Mouse (Mus musculus) forebrain, embryonic 12.5 days (tissue): Measurements from ENCODE around the gene Greb1. TPM values are rescaled to one million over a fixed set of nuclear protein-coding genes. Genes with fewer than 3 reads are reported as not detected.

Experiments used
- ATAC-seq: fragments of 200-750 bp; cut with Nextera tagmentation; 2 replicates; pipeline ENCODE4 v1.8.0; 2017; ENCODE audit warnings: moderate TSS enrichment; ENCODE audit not compliant: low FRiP score
- H3K27ac ChIP-seq: fragments of 300-500 bp; sonication (generic); 2 replicates; pipeline ENCODE4 v1.5.1; 2016; ENCODE audit warnings: mild to moderate bottlenecking
- H3K27me3 ChIP-seq: fragments of 300-500 bp; sonication (generic); 2 replicates; pipeline ENCODE4 v1.6.1; 2016; ENCODE audit warnings: mild to moderate bottlenecking
- H3K36me3 ChIP-seq: fragments of 300-500 bp; sonication (generic); replicated peaks from 2 replicates; pipeline ENCODE4 v1.6.1; 2016; ENCODE audit warnings: mild to moderate bottlenecking
- H3K4me1 ChIP-seq: fragments of 300-500 bp; sonication (generic); 2 replicates; pipeline ENCODE4 v1.6.1; 2016
- H3K4me2 ChIP-seq: fragments of 300-500 bp; sonication (generic); 2 replicates; pipeline ENCODE4 v1.6.1; 2016; ENCODE audit warnings: mild to moderate bottlenecking, moderate library complexity
- H3K4me3 ChIP-seq: fragments of 300-500 bp; sonication (generic); replicated peaks from 2 replicates; pipeline ENCODE4 v1.5.1; 2016; ENCODE audit warnings: mild to moderate bottlenecking
- H3K9ac ChIP-seq: fragments of 300-500 bp; sonication (generic); 2 replicates; pipeline ENCODE4 v1.6.1; 2016; ENCODE audit warnings: mild to moderate bottlenecking
- H3K9me3 ChIP-seq: fragments of 300-500 bp; sonication (generic); 2 replicates; pipeline ENCODE4 v1.6.1; 2016
- WGBS: fragments of 180-500 bp; shearing (Covaris S2); methylation state at CpG from one replicate; pipeline ENCODE4 v1.1.7; 2016; 5-methylcytosine and 5-hydroxymethylcytosine counted together
- polyA plus RNA-seq: library from polyadenylated mRNA; unstranded; fragments of >200 nt; fragmentation: Nextera tagmentation; extraction: Ambion mirVana; gene quantifications from 2 replicates; pipeline ENCODE4 v1.2.1, GENCODE M21; 2016

The Greb1 gene
- polyA plus RNA-seq, 1 experiment from 2014 or later = 2.5 TPM

GRCm38 (mm10) chr12:16828505-16828904 lies 27.8 kb upstream of the Greb1 start:
- no peaks in the 10 kb centered on the region for H3K27me3 ChIP-seq

GRCm38 (mm10) chr12:16823701-16824100 lies 23.0 kb upstream of the Greb1 start:
- H3K9me3 ChIP-seq = no peaks in the 10 kb centered on the region
- no peak for ATAC-seq
- H3K4me2 ChIP-seq = no peak overlapping the region
- H3K36me3 ChIP-seq = peaks cover 82% of the 10 kb centered on the region
- no peak overlapping the region for H3K9ac ChIP-seq
- H3K4me3 ChIP-seq = no peak overlapping the region
- peaks cover 10% of the 10 kb centered on the region for H3K4me1 ChIP-seq
- H3K27me3 ChIP-seq = no peaks in the 10 kb centered on the region
- 100% methylated on average over 1 of the region's 1 CpGs for WGBS
- no peak overlapping the region for H3K27ac ChIP-seq

More at GRCm38 (mm10) chr12:16828505-16828904, 27.8 kb upstream of the Greb1 start:
- Histone ChIP-seq H3K4me1 (no peaks in the 10 kb centered on the region), H3K4me3 (no peak overlapping the region), H3K9ac (no peak overlapping the region), H3K9me3 (no peaks in the 10 kb centered on the region), H3K36me3 (peaks cover 54% of the 10 kb centered on the region), H3K27ac (no peak overlapping the region), H3K4me2 (no peak overlapping the region)
- ATAC-seq = no peak
- 80% methylated on average over 6 of the region's 6 CpGs for WGBS

GRCm38 (mm10) chr12:16822181-16822734 lies 21.6 kb upstream of the Greb1 start:
- no peaks in the 10 kb centered on the region for H3K27me3 ChIP-seq
- H3K4me2 ChIP-seq = no peak overlapping the region
- 94% methylated on average over 10 of the region's 10 CpGs for WGBS
- no peak for ATAC-seq
- peaks cover 15% of the 10 kb centered on the region for H3K4me1 ChIP-seq
- no peak overlapping the region for H3K9ac ChIP-seq
- H3K27ac ChIP-seq = no peak overlapping the region
- no peaks in the 10 kb centered on the region for H3K9me3 ChIP-seq
- no peak overlapping the region for H3K4me3 ChIP-seq
- H3K36me3 ChIP-seq = peaks cover 75% of the 10 kb centered on the region

GRCm38 (mm10) chr12:16820761-16821160 lies 20.1 kb upstream of the Greb1 start:
- Histone ChIP-seq H3K4me2 (no peak overlapping the region), H3K9me3 (no peaks in the 10 kb centered on the region), H3K9ac (no peak overlapping the region), H3K27ac (no peak overlapping the region), H3K36me3 (peaks cover 73% of the 10 kb centered on the region), H3K27me3 (no peaks in the 10 kb centered on the region), H3K4me1 (peaks cover 15% of the 10 kb centered on the region), H3K4me3 (no peak overlapping the region)
- no peak for ATAC-seq
- WGBS = 89% methylated on average over 7 of the region's 7 CpGs

GRCm38 (mm10) chr12:16818513-16818912 lies 17.8 kb upstream of the Greb1 start:
- Histone ChIP-seq H3K4me1 (peaks cover 15% of the 10 kb centered on the region), H3K4me3 (no peak overlapping the region), H3K36me3 (peaks cover 63% of the 10 kb centered on the region), H3K9me3 (no peaks in the 10 kb centered on the region), H3K9ac (no peak overlapping the region), H3K27me3 (no peaks in the 10 kb centered on the region), H3K27ac (peak overlapping the region; percentile 69), H3K4me2 (no peak overlapping the region)
- 41% methylated on average over 11 of the region's 11 CpGs for WGBS
- peak; percentile 83 for ATAC-seq

GRCm38 (mm10) chr12:16817147-16817546 lies 16.5 kb upstream of the Greb1 start:
- WGBS = 92% methylated on average over 4 of the region's 4 CpGs
- no peaks in the 10 kb centered on the region for H3K27me3 ChIP-seq

GRCm38 (mm10) chr12:16811477-16811876 lies 10.8 kb upstream of the Greb1 start:
- 12% methylated on average over 15 of the region's 15 CpGs for WGBS

More at GRCm38 (mm10) chr12:16817147-16817546, 16.5 kb upstream of the Greb1 start:
- H3K36me3 ChIP-seq = peaks cover 51% of the 10 kb centered on the region
- H3K9me3 ChIP-seq = no peaks in the 10 kb centered on the region
- H3K27ac ChIP-seq = 0 out of 2 replicates have a peak overlapping the region, but pooled peaks have one; percentile 36
- peaks cover 25% of the 10 kb centered on the region for H3K4me1 ChIP-seq
- H3K4me3 ChIP-seq = no peak overlapping the region
- no peak for ATAC-seq
- no peak overlapping the region for H3K9ac ChIP-seq
- no peak overlapping the region for H3K4me2 ChIP-seq

GRCm38 (mm10) chr12:16810525-16811431 lies 10.1 kb upstream of the Greb1 start, which contains the start of gene E2f6:
Gene E2f6, plus strand, starts transcription at chr12:16810963.
- Histone ChIP-seq H3K4me3 (peak within 1 kb of the TSS; percentile 68), H3K4me2 (peak within 1 kb of the TSS; percentile 82), H3K9me3 (no peaks in the 10 kb centered on the region), H3K27ac (peak within 1 kb of the TSS; percentile 51; the same call in 1 of the 2 replicates), H3K27me3 (peaks cover 48% of the 10 kb centered on the region), H3K36me3 (peaks cover 11% of the 10 kb centered on the region), H3K9ac (peak within 1 kb of the TSS; percentile 86), H3K4me1 (peaks cover 25% of the 10 kb centered on the region)
- peak; percentile 90 for ATAC-seq
- WGBS = 6% methylated on average over 71 of the region's 81 CpGs

More at GRCm38 (mm10) chr12:16811477-16811876, 10.8 kb upstream of the Greb1 start:
- H3K36me3 ChIP-seq = peaks cover 14% of the 10 kb centered on the region
- H3K9ac ChIP-seq = peak overlapping the region; percentile 86
- H3K9me3 ChIP-seq = no peaks in the 10 kb centered on the region
- no peak overlapping the region for H3K27ac ChIP-seq
- peak overlapping the region; percentile 68 for H3K4me3 ChIP-seq
- ATAC-seq = peak; percentile 15; the same call in 1 of the 2 replicates
- H3K4me1 ChIP-seq = peaks cover 25% of the 10 kb centered on the region
- H3K27me3 ChIP-seq = peaks cover 41% of the 10 kb centered on the region
- peak overlapping the region; percentile 82 for H3K4me2 ChIP-seq

GRCm38 (mm10) chr12:16808045-16808444 lies 7.4 kb upstream of the Greb1 start:
- no peak for ATAC-seq
- H3K4me3 ChIP-seq = no peak overlapping the region
- H3K36me3 ChIP-seq = no peaks in the 10 kb centered on the region
- H3K27ac ChIP-seq = no peak overlapping the region
- no peak overlapping the region for H3K4me2 ChIP-seq
- H3K9me3 ChIP-seq = no peaks in the 10 kb centered on the region
- WGBS = 41% methylated on average over 3 of the region's 3 CpGs
- peaks cover 43% of the 10 kb centered on the region for H3K4me1 ChIP-seq
- H3K9ac ChIP-seq = no peak overlapping the region
- peaks cover 48% of the 10 kb centered on the region for H3K27me3 ChIP-seq

GRCm38 (mm10) chr12:16805511-16805910 lies 4.8 kb upstream of the Greb1 start:
- H3K4me3 ChIP-seq = no peak overlapping the region
- H3K27ac ChIP-seq = no peak overlapping the region
- no peaks in the 10 kb centered on the region for H3K36me3 ChIP-seq
- H3K4me1 ChIP-seq = peaks cover 26% of the 10 kb centered on the region
- 5% methylated on average over 5 of the region's 5 CpGs for WGBS
- peak; percentile 74 for ATAC-seq
- H3K9ac ChIP-seq = no peak overlapping the region
- no peaks in the 10 kb centered on the region for H3K9me3 ChIP-seq
- H3K4me2 ChIP-seq = no peak overlapping the region
- H3K27me3 ChIP-seq = peaks cover 68% of the 10 kb centered on the region

GRCm38 (mm10) chr12:16803956-16804430 lies 3.3 kb upstream of the Greb1 start:
- ATAC-seq = no peak
- peaks cover 60% of the 10 kb centered on the region for H3K27me3 ChIP-seq
- H3K36me3 ChIP-seq = no peaks in the 10 kb centered on the region
- H3K9me3 ChIP-seq = no peaks in the 10 kb centered on the region
- H3K27ac ChIP-seq = no peak overlapping the region
- peaks cover 36% of the 10 kb centered on the region for H3K4me1 ChIP-seq
- WGBS = 12% methylated on average over 5 of the region's 5 CpGs
- no peak overlapping the region for H3K9ac ChIP-seq
- no peak overlapping the region for H3K4me3 ChIP-seq
- H3K4me2 ChIP-seq = no peak overlapping the region

GRCm38 (mm10) chr12:16803237-16803955 lies 2.7 kb upstream of the Greb1 start:
- no peak overlapping the region for H3K4me2 ChIP-seq
- WGBS = 5% methylated on average over 5 of the region's 5 CpGs
- no peaks in the 10 kb centered on the region for H3K36me3 ChIP-seq
- no peak overlapping the region for H3K9ac ChIP-seq
- no peaks in the 10 kb centered on the region for H3K9me3 ChIP-seq
- H3K27ac ChIP-seq = no peak overlapping the region
- no peak overlapping the region for H3K4me3 ChIP-seq
- H3K27me3 ChIP-seq = peaks cover 60% of the 10 kb centered on the region
- peaks cover 42% of the 10 kb centered on the region for H3K4me1 ChIP-seq
- ATAC-seq = no peak
